Mouse (Mus musculus): ENCODE measurements around the gene Xkr7. TPM values are rescaled to one million over a fixed set of nuclear protein-coding genes. Genes with fewer than 3 reads are reported as not detected.
A peak's percentile ranks its signal among the peaks of the same experiment; 100 is the strongest.

The Xkr7 gene
- polyA plus RNA-seq, 1 experiment from 2014 or later = 0.45 TPM

DNA sequence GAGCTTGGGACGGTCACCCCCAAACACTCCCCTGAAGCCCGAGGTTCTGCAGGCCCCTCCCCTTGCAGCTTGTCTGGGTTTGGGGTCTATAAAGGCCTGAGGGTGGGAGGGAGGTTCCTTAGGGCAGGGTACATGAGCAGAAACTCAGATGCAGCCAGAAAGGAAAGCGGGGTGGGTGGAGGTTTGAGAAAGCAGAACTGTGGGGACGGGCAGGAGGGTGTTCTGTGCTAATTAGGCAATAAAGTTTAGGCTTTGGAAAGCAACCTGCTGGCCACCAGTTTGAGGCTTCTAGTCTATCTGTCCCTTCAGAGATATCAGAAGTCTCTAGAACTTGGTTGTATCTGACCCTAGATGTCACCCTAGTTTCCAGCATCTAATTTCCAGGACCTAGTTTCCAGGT, 26.7 kb downstream of the Xkr7 start:
- Histone ChIP-seq H3K4me1 (replicated peaks; ENCODE audit: control insufficient read depth, insufficient read depth, low read length) (no peaks in the 10 kb centered on the region), H3K9me3 (ENCODE audit: control insufficient read depth, low read length) (no peaks in the 10 kb centered on the region), H3K27me3 (ENCODE audit: control insufficient read depth, insufficient read depth, low read length) (no peaks in the 10 kb centered on the region), H3K36me3 (ENCODE audit: control insufficient read depth, insufficient read depth, low read length) (no peaks in the 10 kb centered on the region), H3K9ac (ENCODE audit: low read depth, low read length) (no peak overlapping the region), H3K27ac (ENCODE audit: low read depth, low read length) (no peak overlapping the region), H3K4me3 (ENCODE audit: low read depth, low read length) (no peak overlapping the region), H3K4me2 (replicated peaks; ENCODE audit: low read depth, low read length) (no peak overlapping the region)
- 73% methylated on average over 4 of the region's 4 CpGs for WGBS
- DNase-seq (ENCODE audit: low spot score) (no peak), ATAC-seq (ENCODE audit: low FRiP score) (no peak)

DNA sequence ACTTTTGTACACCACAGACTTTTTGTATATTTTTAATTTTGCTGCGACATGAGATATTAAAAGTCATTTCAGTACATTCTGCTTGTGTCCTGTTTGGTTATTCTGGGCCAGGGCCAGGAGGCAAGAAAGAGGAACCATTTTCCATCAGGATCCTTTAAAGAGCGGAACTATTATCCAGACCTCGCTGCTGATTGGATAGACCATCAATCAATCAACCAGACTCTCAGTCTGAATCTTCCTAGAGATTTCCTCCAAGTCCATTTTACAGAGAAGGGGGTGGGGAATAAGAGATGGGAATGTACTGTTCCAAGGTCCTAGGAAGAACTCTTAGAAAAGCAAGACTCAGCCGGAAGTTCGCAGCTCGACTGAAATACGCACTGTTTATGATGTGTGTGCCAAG, 28.6 kb downstream of the Xkr7 start:
- Histone ChIP-seq H3K4me1 (replicated peaks; ENCODE audit: control insufficient read depth, insufficient read depth, low read length) (no peaks in the 10 kb centered on the region), H3K9me3 (ENCODE audit: control insufficient read depth, low read length) (no peaks in the 10 kb centered on the region), H3K9ac (ENCODE audit: low read depth, low read length) (no peak overlapping the region), H3K4me3 (ENCODE audit: low read depth, low read length) (no peak overlapping the region), H3K36me3 (ENCODE audit: control insufficient read depth, insufficient read depth, low read length) (no peaks in the 10 kb centered on the region), H3K27me3 (ENCODE audit: control insufficient read depth, insufficient read depth, low read length) (no peaks in the 10 kb centered on the region), H3K4me2 (replicated peaks; ENCODE audit: low read depth, low read length) (no peak overlapping the region), H3K27ac (ENCODE audit: low read depth, low read length) (no peak overlapping the region)
- WGBS = 90% methylated on average over 7 of the region's 7 CpGs
- DNase-seq (ENCODE audit: low spot score) = no peak
- no peak for ATAC-seq (ENCODE audit: low FRiP score)

DNA sequence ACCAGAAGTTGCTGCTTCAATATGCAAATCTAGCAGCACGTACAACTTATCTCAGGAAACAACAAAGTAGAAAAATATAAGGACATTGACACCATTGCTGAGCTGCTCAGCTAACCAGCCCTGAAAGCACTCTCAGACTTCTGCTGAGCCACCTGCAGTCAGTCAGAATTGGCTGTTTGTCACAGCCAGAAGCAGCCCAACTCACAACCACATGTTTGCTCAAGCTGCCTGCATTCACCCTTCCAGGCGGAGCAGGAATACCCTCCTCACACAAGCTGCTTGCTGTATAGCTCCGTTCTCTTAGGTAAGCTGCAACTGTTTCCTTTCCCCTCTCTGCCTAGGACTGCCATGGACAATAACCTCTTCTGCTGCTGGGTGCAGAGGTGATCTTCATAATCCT, 31.7 kb downstream of the Xkr7 start:
- Histone ChIP-seq H3K9me3 (ENCODE audit: control insufficient read depth, low read length) (no peaks in the 10 kb centered on the region), H3K4me2 (replicated peaks; ENCODE audit: low read depth, low read length) (no peak overlapping the region), H3K36me3 (ENCODE audit: control insufficient read depth, insufficient read depth, low read length) (no peaks in the 10 kb centered on the region), H3K27me3 (ENCODE audit: control insufficient read depth, insufficient read depth, low read length) (peaks cover 5% of the 10 kb centered on the region; the same call in 1 of the 2 replicates), H3K9ac (ENCODE audit: low read depth, low read length) (no peak overlapping the region), H3K4me3 (ENCODE audit: low read depth, low read length) (no peak overlapping the region), H3K27ac (ENCODE audit: low read depth, low read length) (no peak overlapping the region), H3K4me1 (replicated peaks; ENCODE audit: control insufficient read depth, insufficient read depth, low read length) (no peaks in the 10 kb centered on the region)
- no peak for ATAC-seq (ENCODE audit: low FRiP score)
- 63% methylated on average over 3 of the region's 3 CpGs for WGBS
- DNase-seq (ENCODE audit: low spot score) = no peak

DNA sequence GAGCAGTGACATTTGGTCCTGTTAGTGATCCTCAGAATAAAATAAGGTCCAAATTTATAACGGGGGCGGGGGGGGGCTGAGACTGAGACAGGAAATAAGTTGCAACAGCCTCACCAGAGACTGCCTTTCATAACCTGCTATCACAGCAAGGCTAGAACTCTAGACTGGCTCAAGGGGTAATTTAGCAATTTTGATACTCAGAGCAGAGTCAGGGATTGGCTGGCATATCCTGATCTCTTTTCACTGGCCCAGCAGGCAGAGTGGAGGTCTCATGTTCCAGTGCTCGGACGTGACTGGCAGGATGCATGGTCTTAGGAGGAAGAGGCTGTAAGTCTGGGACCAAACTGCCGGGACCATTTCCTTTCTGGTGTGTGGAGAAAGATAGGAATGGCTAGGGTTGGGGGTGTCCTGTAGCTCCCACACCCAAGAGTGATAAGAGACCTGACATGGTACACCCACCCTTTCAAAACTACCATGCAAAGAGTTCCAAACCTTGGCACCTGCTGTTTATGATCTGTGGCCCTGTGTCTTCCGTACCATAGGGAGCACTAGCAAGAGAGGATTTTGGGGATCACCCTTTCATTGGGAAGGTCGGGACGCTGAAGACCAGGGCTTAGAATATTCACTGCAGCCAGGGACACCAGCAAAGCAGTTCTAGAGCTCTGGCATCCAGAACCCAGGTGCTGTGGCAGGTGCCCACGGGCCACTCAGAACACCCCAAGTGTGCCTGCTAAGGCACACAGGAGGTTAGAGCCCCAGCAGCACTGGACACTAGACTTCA, 32.7 kb downstream of the Xkr7 start:
- Histone ChIP-seq H3K9ac (ENCODE audit: low read depth, low read length) (no peak overlapping the region), H3K9me3 (ENCODE audit: control insufficient read depth, low read length) (no peaks in the 10 kb centered on the region), H3K4me1 (replicated peaks; ENCODE audit: control insufficient read depth, insufficient read depth, low read length) (no peaks in the 10 kb centered on the region), H3K27ac (ENCODE audit: low read depth, low read length) (no peak overlapping the region), H3K27me3 (ENCODE audit: control insufficient read depth, insufficient read depth, low read length) (peaks cover 5% of the 10 kb centered on the region; the same call in 1 of the 2 replicates), H3K36me3 (ENCODE audit: control insufficient read depth, insufficient read depth, low read length) (no peaks in the 10 kb centered on the region), H3K4me2 (replicated peaks; ENCODE audit: low read depth, low read length) (no peak overlapping the region), H3K4me3 (ENCODE audit: low read depth, low read length) (no peak overlapping the region)
- ATAC-seq (ENCODE audit: low FRiP score) (no peak), DNase-seq (ENCODE audit: low spot score) (no peak)
- 84% methylated on average over 9 of the region's 9 CpGs for WGBS

DNA sequence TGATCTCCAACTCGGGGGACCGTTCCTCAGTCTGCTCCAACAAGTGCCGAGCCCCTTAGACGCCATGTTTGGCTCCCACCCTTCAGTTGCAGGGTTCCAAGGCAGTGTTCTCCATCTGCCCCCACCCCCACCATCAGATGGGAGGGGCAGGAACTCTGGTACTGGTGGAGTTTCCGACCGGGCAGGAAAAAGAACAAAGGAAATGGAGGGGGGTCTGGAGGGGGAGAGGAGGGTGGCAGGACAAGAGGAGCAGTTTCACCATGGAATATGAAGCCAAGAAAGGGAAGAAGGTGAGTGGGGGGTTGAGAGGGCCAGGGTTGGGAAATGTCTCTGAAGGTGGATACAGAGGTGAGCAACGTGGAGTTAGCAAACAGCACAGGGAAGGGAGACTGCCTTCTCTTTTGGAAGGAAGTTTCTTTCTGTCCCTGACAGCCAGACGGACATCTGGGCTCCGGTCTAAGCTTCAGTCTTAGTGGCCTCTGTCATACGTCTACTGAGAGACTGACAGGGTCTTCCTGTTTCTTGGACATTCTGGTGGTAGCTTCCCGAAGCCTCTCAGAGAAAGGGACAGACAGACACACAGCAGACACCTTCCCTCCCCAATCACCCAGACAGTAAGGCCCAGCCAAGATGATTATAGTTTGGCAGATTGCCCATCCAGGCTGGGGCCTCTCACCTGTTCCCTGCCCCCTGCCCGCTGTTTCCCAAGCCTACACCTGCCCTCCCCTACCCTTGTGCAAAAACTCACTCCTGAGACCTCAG, 34.3 kb downstream of the Xkr7 start, which contains the start of gene Ccm2l:
Gene Ccm2l, plus strand, starts transcription at position 209 of the 762 bp plus-strand sequence.
- ATAC-seq (ENCODE audit: low FRiP score) = no peak
- WGBS = 51% methylated on average over 12 of the region's 12 CpGs
- Histone ChIP-seq H3K36me3 (ENCODE audit: control insufficient read depth, insufficient read depth, low read length) (no peaks in the 10 kb centered on the region), H3K9ac (ENCODE audit: low read depth, low read length) (no peak within 1 kb of the TSS), H3K9me3 (ENCODE audit: control insufficient read depth, low read length) (no peaks in the 10 kb centered on the region), H3K27me3 (ENCODE audit: control insufficient read depth, insufficient read depth, low read length) (peaks cover 19% of the 10 kb centered on the region), H3K4me3 (ENCODE audit: low read depth, low read length) (no peak within 1 kb of the TSS), H3K27ac (ENCODE audit: low read depth, low read length) (no peak within 1 kb of the TSS), H3K4me1 (replicated peaks; ENCODE audit: control insufficient read depth, insufficient read depth, low read length) (no peaks in the 10 kb centered on the region), H3K4me2 (replicated peaks; ENCODE audit: low read depth, low read length) (no peak within 1 kb of the TSS)
- DNase-seq (ENCODE audit: low spot score) = no peak

DNA sequence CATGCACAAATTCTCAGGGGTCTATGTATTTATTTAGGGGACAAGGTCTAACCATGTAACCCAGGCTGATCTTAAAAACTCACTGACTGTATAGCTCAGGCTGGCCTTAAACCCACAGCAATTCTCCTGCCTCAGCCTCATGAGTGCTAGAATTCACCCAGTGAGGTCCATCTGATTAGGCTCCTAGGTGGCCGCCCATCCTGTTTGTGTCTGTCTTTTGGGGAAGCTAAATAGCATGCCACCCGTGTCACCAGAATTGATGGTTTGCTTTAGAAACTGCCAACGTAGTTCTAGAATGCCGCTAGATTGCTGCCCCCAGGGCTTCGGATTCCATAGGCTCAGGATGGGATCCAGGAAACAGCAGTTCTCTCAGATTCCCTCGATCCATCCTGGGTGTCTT, 35.3 kb downstream of the Xkr7 start:
- no peak overlapping the region for H3K27ac ChIP-seq (ENCODE audit: low read depth, low read length)
- WGBS = 53% methylated on average over 6 of the region's 6 CpGs
- no peaks in the 10 kb centered on the region for H3K9me3 ChIP-seq (ENCODE audit: control insufficient read depth, low read length)
- no peaks in the 10 kb centered on the region for H3K36me3 ChIP-seq (ENCODE audit: control insufficient read depth, insufficient read depth, low read length)
- no peaks in the 10 kb centered on the region; the same call in 1 of the 2 replicates for H3K4me1 ChIP-seq (replicated peaks; ENCODE audit: control insufficient read depth, insufficient read depth, low read length)
- no peak overlapping the region for H3K4me2 ChIP-seq (replicated peaks; ENCODE audit: low read depth, low read length)
- peaks cover 29% of the 10 kb centered on the region for H3K27me3 ChIP-seq (ENCODE audit: control insufficient read depth, insufficient read depth, low read length)
- no peak overlapping the region for H3K9ac ChIP-seq (ENCODE audit: low read depth, low read length)
- no peak for ATAC-seq (ENCODE audit: low FRiP score)
- H3K4me3 ChIP-seq (ENCODE audit: low read depth, low read length) = no peak overlapping the region
- no peak for DNase-seq (ENCODE audit: low spot score)

DNA sequence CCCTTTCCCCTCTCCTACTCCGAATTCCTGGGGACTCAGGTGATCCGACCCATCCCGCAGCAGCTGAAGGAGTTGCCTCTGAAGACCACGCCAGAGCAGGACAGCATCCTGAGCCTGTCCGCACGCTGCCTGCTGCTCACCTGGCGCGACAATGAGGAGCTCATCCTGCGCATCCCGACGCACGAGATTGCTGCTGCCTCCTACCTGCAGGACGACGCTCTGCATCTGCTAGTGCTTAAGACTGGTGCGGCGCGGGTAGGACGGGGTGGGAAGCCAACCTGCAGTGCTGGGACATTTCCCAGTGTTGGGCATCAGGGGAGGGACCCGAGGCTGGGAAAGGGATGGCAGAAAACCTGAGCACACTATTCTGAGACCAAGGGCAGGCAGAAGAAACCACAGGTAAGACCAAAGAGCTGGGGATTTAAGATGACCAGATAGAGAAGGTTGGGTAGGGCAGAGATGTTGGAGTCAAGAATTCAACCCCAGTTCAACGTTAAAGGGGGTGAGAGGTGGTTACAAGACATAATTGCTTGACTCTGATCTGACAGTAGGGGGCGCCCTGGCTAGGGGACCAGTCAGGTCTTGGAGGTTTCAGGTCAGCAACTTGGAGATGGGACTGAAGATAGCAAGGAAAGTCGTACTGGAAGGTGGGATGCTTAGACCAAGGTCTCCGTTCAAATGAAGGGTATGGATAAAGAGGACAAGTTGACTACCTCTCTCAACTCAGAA, 39.3 kb downstream of the Xkr7 start:
- no peak for ATAC-seq (ENCODE audit: low FRiP score)
- Histone ChIP-seq H3K9ac (ENCODE audit: low read depth, low read length) (no peak overlapping the region), H3K9me3 (ENCODE audit: control insufficient read depth, low read length) (no peaks in the 10 kb centered on the region), H3K36me3 (ENCODE audit: control insufficient read depth, insufficient read depth, low read length) (no peaks in the 10 kb centered on the region), H3K27me3 (ENCODE audit: control insufficient read depth, insufficient read depth, low read length) (peaks cover 41% of the 10 kb centered on the region), H3K4me1 (replicated peaks; ENCODE audit: control insufficient read depth, insufficient read depth, low read length) (no peaks in the 10 kb centered on the region; the same call in 1 of the 2 replicates), H3K27ac (ENCODE audit: low read depth, low read length) (no peak overlapping the region), H3K4me3 (ENCODE audit: low read depth, low read length) (no peak overlapping the region), H3K4me2 (replicated peaks; ENCODE audit: low read depth, low read length) (no peak overlapping the region)
- peak; percentile 60 for DNase-seq (ENCODE audit: low spot score)
- 8% methylated on average over 23 of the region's 23 CpGs for WGBS

DNA sequence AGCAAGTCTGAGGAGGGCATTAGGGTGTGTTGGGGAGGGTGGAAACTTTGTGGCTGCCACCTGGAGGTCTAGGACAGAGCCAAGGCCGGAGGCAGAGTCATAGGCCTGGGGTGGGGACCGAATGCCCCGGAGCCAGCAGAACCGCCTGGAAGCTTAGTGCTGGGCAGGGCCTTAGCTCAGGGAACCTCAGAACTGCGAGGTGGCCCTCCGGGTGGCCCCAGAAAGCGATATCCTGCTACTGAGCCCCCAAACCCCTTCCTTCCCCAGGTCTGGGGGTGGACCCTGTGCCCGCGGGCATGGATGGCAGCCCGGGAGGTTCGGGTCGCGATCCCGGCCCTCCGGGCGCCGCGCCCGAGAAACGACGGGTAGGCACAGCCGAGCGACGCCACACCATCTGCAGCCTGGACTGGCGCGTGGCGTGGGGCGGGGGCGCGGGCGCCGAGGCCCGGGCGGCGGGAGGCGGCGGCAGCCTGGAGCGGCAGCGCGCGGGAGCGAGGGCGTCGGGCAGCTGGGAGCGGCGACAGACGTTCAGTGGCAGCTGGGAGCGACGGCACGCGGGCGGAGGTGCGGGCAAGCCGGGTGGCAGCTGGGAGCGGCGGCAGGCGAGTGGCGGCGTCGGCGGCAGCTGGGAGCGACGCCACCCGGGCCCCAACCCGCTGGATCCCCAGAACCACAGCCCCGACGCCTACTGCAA, 40.0 kb downstream of the Xkr7 start:
- ATAC-seq (ENCODE audit: low FRiP score) (0 out of 2 replicates have a peak, but pooled peaks have one; percentile 51), DNase-seq (ENCODE audit: low spot score) (peak; percentile 58)
- Histone ChIP-seq H3K36me3 (ENCODE audit: control insufficient read depth, insufficient read depth, low read length) (no peaks in the 10 kb centered on the region), H3K4me1 (replicated peaks; ENCODE audit: control insufficient read depth, insufficient read depth, low read length) (no peaks in the 10 kb centered on the region; the same call in 1 of the 2 replicates), H3K4me2 (replicated peaks; ENCODE audit: low read depth, low read length) (peak overlapping the region; percentile 46), H3K9me3 (ENCODE audit: control insufficient read depth, low read length) (no peaks in the 10 kb centered on the region), H3K9ac (ENCODE audit: low read depth, low read length) (0 out of 2 replicates have a peak overlapping the region, but pooled peaks have one; percentile 23), H3K27ac (ENCODE audit: low read depth, low read length) (no peak overlapping the region; the same call in 1 of the 2 replicates), H3K4me3 (ENCODE audit: low read depth, low read length) (peak overlapping the region; percentile 17), H3K27me3 (ENCODE audit: control insufficient read depth, insufficient read depth, low read length) (peaks cover 41% of the 10 kb centered on the region)
- 7% methylated on average over 40 of the region's 67 CpGs for whole genome bisulfite sequencing
